Mouse (Mus musculus) embryonic facial prominence, embryonic 10.5 days (tissue): ENCODE results near the gene Klrb1b. TPM values are rescaled to one million over a fixed set of nuclear protein-coding genes. Genes with fewer than 3 reads are reported as not detected.

ENCODE experiments used
- DNase-seq: peaks from one replicate; pipeline ENCODE4 v3.0.0-alpha.2; 2017; ENCODE audit warnings: low spot score
- H3K27ac ChIP-seq: fragments of 300-500 bp; sonication (generic); replicated peaks from 2 replicates; pipeline ENCODE4 v1.5.1; 2016; ENCODE audit warnings: mild to moderate bottlenecking
- H3K27me3 ChIP-seq: fragments of 300-500 bp; sonication (generic); replicated peaks from 2 replicates; pipeline ENCODE4 v1.6.1; 2016; ENCODE audit warnings: low read depth, mild to moderate bottlenecking; ENCODE audit not compliant: poor library complexity, severe bottlenecking
- H3K36me3 ChIP-seq: fragments of 300-500 bp; sonication (generic); replicated peaks from 2 replicates; pipeline ENCODE4 v1.6.1; 2016; ENCODE audit warnings: mild to moderate bottlenecking, moderate library complexity
- H3K4me1 ChIP-seq: fragments of 300-500 bp; sonication (generic); 2 replicates; pipeline ENCODE4 v1.6.1; 2016
- H3K4me3 ChIP-seq: fragments of 300-500 bp; sonication (generic); 2 replicates; pipeline ENCODE4 v1.5.1; 2016; ENCODE audit warnings: mild to moderate bottlenecking, moderate library complexity
- H3K9me3 ChIP-seq: fragments of 300-500 bp; sonication (generic); 2 replicates; pipeline ENCODE4 v1.6.1; 2016; ENCODE audit warnings: mild to moderate bottlenecking
- WGBS: fragments of 180-500 bp; shearing (Covaris S2); methylation state at CpG from one replicate; pipeline ENCODE4 v1.1.7; 2016; 5-methylcytosine and 5-hydroxymethylcytosine counted together
- polyA plus RNA-seq: library from polyadenylated mRNA; unstranded; fragments of >200 nt; fragmentation: Nextera tagmentation; extraction: Ambion mirVana; gene quantifications from 2 replicates; pipeline ENCODE4 v1.2.1, GENCODE M21; 2016

Klrb1b gene
- polyA plus RNA-seq: not detected in 2 replicates

- Histone ChIP-seq H3K9me3 (no peaks in the 10 kb centered on the region), H3K27me3 (no peaks in the 10 kb centered on the region)
- 85% methylated on average over 6 of the region's 6 CpGs for WGBS
Measured at GRCm38 (mm10) chr6:128826132-128826531, at the start of gene Klrb1b, which contains the start of gene Gm44511. Klrb1b (minus strand) TSS chr6:128826331. Gm44511 (minus strand) TSS chr6:128826315.

GRCm38 (mm10) chr6:128871910-128872610 is 45.9 kb upstream of the Klrb1b start:
- no peak overlapping the region for H3K27ac ChIP-seq
- 0 out of 2 replicates have a peak, but pooled peaks cover 2% of the 10 kb centered on the region for H3K9me3 ChIP-seq
- no peak for DNase-seq
- no peaks in the 10 kb centered on the region for H3K27me3 ChIP-seq
- 91% methylated on average over 1 of the region's 1 CpGs for WGBS
- no peaks in the 10 kb centered on the region for H3K36me3 ChIP-seq
- no peak overlapping the region for H3K4me3 ChIP-seq
- peaks cover 5% of the 10 kb centered on the region; the same call in 1 of the 2 replicates for H3K4me1 ChIP-seq

More at GRCm38 (mm10) chr6:128826132-128826531, at the start of gene Klrb1b, which contains the start of gene Gm44511:
- H3K4me1 ChIP-seq: 0 out of 2 replicates have a peak, but pooled peaks cover 3% of the 10 kb centered on the region
- DNase-seq: no peak
- no peaks in the 10 kb centered on the region for H3K36me3 ChIP-seq
- no peak within 1 kb of the TSS for H3K27ac ChIP-seq
- H3K4me3 ChIP-seq: no peak within 1 kb of the TSS

- Histone ChIP-seq H3K27me3 (no peaks in the 10 kb centered on the region), H3K4me3 (no peak overlapping the region), H3K27ac (no peak overlapping the region), H3K9me3 (no peaks in the 10 kb centered on the region), H3K4me1 (peaks cover 5% of the 10 kb centered on the region; the same call in 1 of the 2 replicates), H3K36me3 (no peaks in the 10 kb centered on the region)
- DNase-seq: no peak
- 14% methylated on average over 3 of the region's 3 CpGs for WGBS
Measured at GRCm38 (mm10) chr6:128868861-128869260, 42.7 kb upstream of the Klrb1b start.

GRCm38 (mm10) chr6:128857976-128858375 is 31.8 kb upstream of the Klrb1b start:
- no peak overlapping the region for H3K27ac ChIP-seq
- H3K4me1 ChIP-seq: peaks cover 8% of the 10 kb centered on the region; the same call in 1 of the 2 replicates
- 86% methylated on average over 2 of the region's 2 CpGs for WGBS
- H3K36me3 ChIP-seq: no peaks in the 10 kb centered on the region
- H3K4me3 ChIP-seq: no peak overlapping the region
- no peak for DNase-seq
- no peaks in the 10 kb centered on the region for H3K27me3 ChIP-seq
- H3K9me3 ChIP-seq: no peaks in the 10 kb centered on the region

- WGBS: 85% methylated on average over 5 of the region's 5 CpGs
- no peaks in the 10 kb centered on the region for H3K36me3 ChIP-seq
- no peak overlapping the region for H3K27ac ChIP-seq
- no peaks in the 10 kb centered on the region for H3K9me3 ChIP-seq
- no peak for DNase-seq
- peaks cover 8% of the 10 kb centered on the region; the same call in 1 of the 2 replicates for H3K4me1 ChIP-seq
- no peaks in the 10 kb centered on the region for H3K27me3 ChIP-seq
- no peak overlapping the region for H3K4me3 ChIP-seq
Measured at GRCm38 (mm10) chr6:128856250-128856649, 30.1 kb upstream of the Klrb1b start.

- Histone ChIP-seq H3K36me3 (no peaks in the 10 kb centered on the region), H3K27me3 (no peaks in the 10 kb centered on the region), H3K4me1 (peaks cover 8% of the 10 kb centered on the region; the same call in 1 of the 2 replicates), H3K27ac (no peak overlapping the region), H3K9me3 (no peaks in the 10 kb centered on the region), H3K4me3 (no peak overlapping the region)
- no peak for DNase-seq
- WGBS: 77% methylated on average over 1 of the region's 1 CpGs
Measured at GRCm38 (mm10) chr6:128855477-128855876, 29.3 kb upstream of the Klrb1b start.

DNA sequence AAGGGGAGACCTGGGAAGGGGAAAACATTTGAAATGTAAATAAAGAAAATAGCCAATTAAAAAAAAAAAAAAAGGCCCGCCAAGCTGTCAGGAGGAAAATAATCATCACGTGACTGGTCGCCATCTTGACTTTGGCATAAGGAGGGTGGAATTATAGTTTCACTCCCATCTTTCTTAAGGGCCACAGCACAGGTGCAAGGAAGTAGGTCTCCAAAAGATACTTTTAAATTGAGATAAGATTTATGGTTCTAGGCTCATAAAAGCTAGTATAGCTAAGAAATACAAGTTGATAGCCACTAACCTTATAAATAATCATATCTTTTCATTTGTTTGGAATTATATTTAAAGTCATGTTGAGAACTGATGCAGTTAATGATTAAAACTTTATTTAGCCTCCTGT is 28.8 kb upstream of the Klrb1b start:
- no peak overlapping the region for H3K4me3 ChIP-seq
- WGBS: 93% methylated on average over 3 of the region's 3 CpGs
- H3K4me1 ChIP-seq: peaks cover 8% of the 10 kb centered on the region; the same call in 1 of the 2 replicates
- no peaks in the 10 kb centered on the region for H3K36me3 ChIP-seq
- DNase-seq: no peak
- no peaks in the 10 kb centered on the region for H3K9me3 ChIP-seq
- no peaks in the 10 kb centered on the region for H3K27me3 ChIP-seq
- no peak overlapping the region for H3K27ac ChIP-seq

- peak; percentile 74 for DNase-seq
- H3K4me1 ChIP-seq: peaks cover 8% of the 10 kb centered on the region; the same call in 1 of the 2 replicates
- peak overlapping the region; percentile 68 for H3K27ac ChIP-seq
- H3K27me3 ChIP-seq: no peaks in the 10 kb centered on the region
- 0 out of 2 replicates have a peak overlapping the region, but pooled peaks have one; percentile 14 for H3K4me3 ChIP-seq
- no peaks in the 10 kb centered on the region for H3K36me3 ChIP-seq
- H3K9me3 ChIP-seq: no peaks in the 10 kb centered on the region
- WGBS: 42% methylated on average over 12 of the region's 12 CpGs
Measured at GRCm38 (mm10) chr6:128854024-128854820, 28.1 kb upstream of the Klrb1b start.

GRCm38 (mm10) chr6:128852766-128853165 is 26.6 kb upstream of the Klrb1b start:
- DNase-seq: no peak
- Histone ChIP-seq H3K9me3 (no peaks in the 10 kb centered on the region), H3K27ac (no peak overlapping the region), H3K4me1 (peaks cover 8% of the 10 kb centered on the region; the same call in 1 of the 2 replicates), H3K36me3 (no peaks in the 10 kb centered on the region), H3K4me3 (no peak overlapping the region), H3K27me3 (no peaks in the 10 kb centered on the region)
- WGBS: 88% methylated on average over 3 of the region's 3 CpGs

DNA sequence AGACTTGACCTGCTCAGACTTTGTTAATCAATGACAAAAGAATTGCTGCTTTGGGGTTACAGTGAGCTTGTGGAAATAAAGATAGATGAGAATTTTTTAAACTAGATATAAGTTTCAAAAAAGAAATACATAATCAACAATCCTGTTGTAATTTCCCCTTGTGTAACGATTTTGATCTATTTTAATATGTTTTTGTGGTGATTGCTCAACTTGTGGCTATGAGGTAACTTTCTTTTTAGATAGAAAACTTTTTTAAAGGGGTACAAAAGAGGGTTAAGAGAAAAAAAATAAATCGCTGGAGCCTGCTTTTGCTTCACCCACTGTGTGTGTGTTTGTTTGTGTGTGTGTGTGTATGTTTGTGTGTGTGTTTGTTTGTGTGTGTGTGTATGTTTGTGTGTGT is 25.0 kb upstream of the Klrb1b start:
- Histone ChIP-seq H3K36me3 (no peaks in the 10 kb centered on the region), H3K4me3 (no peak overlapping the region), H3K27me3 (no peaks in the 10 kb centered on the region), H3K9me3 (no peaks in the 10 kb centered on the region), H3K4me1 (peaks cover 8% of the 10 kb centered on the region; the same call in 1 of the 2 replicates), H3K27ac (no peak overlapping the region)
- DNase-seq: no peak
- 84% methylated on average over 2 of the region's 2 CpGs for WGBS

DNA sequence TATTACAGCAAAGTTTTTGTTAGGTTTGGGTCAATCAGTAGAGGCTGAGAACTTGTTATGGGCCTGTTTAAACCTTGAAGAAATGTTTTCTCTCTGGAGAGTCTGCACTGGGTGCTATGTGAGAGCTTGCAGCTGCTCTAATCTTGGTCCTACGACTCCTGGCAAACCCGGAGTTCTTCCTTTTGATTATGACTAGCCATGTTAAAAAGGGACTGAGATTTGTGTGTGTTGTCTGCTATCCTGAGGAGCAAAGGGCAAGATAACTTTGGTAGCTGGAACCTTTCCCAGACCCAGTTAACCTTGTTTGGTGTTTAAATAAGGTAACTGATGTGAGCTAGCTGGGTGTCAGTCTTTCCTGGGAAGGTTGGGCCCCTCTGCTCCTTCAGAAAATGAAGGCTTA is 24.5 kb upstream of the Klrb1b start:
- H3K27ac ChIP-seq: no peak overlapping the region
- no peaks in the 10 kb centered on the region for H3K36me3 ChIP-seq
- H3K27me3 ChIP-seq: no peaks in the 10 kb centered on the region
- WGBS: 69% methylated on average over 2 of the region's 2 CpGs
- H3K4me3 ChIP-seq: no peak overlapping the region
- H3K9me3 ChIP-seq: no peaks in the 10 kb centered on the region
- no peak for DNase-seq
- peaks cover 8% of the 10 kb centered on the region; the same call in 1 of the 2 replicates for H3K4me1 ChIP-seq

DNA sequence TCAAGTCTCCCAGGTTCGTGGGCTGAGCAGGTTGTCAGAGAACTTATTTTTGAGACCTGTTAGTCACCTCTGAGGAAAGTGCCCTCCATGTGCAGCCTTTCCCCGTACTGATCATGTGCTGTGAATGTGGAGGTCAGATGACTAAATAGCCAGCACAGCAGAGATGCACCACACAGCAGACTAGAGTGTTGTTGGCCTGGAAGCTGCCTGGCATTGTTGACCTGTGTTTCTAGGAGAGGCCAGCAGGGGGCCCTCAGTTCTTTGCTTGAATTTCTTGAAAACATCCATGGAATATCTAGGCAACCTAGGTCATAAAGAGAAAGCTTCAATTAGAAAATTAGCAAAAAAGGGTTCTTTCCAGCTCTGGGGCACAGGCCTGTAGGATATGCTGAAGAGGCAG is 23.8 kb upstream of the Klrb1b start:
- H3K9me3 ChIP-seq: no peaks in the 10 kb centered on the region
- H3K36me3 ChIP-seq: no peaks in the 10 kb centered on the region
- H3K4me1 ChIP-seq: peaks cover 13% of the 10 kb centered on the region; the same call in 1 of the 2 replicates
- DNase-seq: peak; percentile 79
- H3K27me3 ChIP-seq: no peaks in the 10 kb centered on the region
- no peak overlapping the region for H3K4me3 ChIP-seq
- H3K27ac ChIP-seq: no peak overlapping the region
- 52% methylated on average over 2 of the region's 2 CpGs for WGBS
